Mouse (Mus musculus): ENCODE results near the gene Trcg1.
"Not testable (repeated sequence)": the region's sequence is repeated elsewhere in the genome, so short reads cannot be mapped to it uniquely, and the experiment has no call there.

The Trcg1 gene

GRCm38 (mm10) chr9:57236256-57236655 lies at the start of gene Trcg1:
Trcg1 (plus strand) TSS chr9:57236556.
- no peak for DNase-seq (ENCODE audit: low spot score)

GRCm38 (mm10) chr9:57196708-57197107 lies 39.6 kb upstream of the Trcg1 start:
- no peak for DNase-seq (ENCODE audit: low spot score)

- no peak for DNase-seq (ENCODE audit: low spot score)
These were observed 38.9 kb upstream of the Trcg1 start for GRCm38 (mm10) chr9:57197414-57197813.

- DNase-seq (ENCODE audit: low spot score): no peak
These were observed 33.4 kb upstream of the Trcg1 start for GRCm38 (mm10) chr9:57202981-57203380.

- not testable (repeated sequence) for DNase-seq (ENCODE audit: low spot score)
These were observed 32.8 kb upstream of the Trcg1 start for GRCm38 (mm10) chr9:57203571-57203970.

GRCm38 (mm10) chr9:57206896-57207295 lies 29.5 kb upstream of the Trcg1 start:
- DNase-seq (ENCODE audit: low spot score): no peak

GRCm38 (mm10) chr9:57209316-57209715 lies 27.0 kb upstream of the Trcg1 start:
- no peak for DNase-seq (ENCODE audit: low spot score)

GRCm38 (mm10) chr9:57212448-57213222 lies 23.7 kb upstream of the Trcg1 start:
- DNase-seq (ENCODE audit: low spot score): no peak

GRCm38 (mm10) chr9:57214500-57214899 lies 21.9 kb upstream of the Trcg1 start:
- no peak for DNase-seq (ENCODE audit: low spot score)

GRCm38 (mm10) chr9:57217220-57217619 lies 19.1 kb upstream of the Trcg1 start:
- DNase-seq (ENCODE audit: low spot score): no peak

- no peak for DNase-seq (ENCODE audit: low spot score)
These were observed 17.6 kb upstream of the Trcg1 start for GRCm38 (mm10) chr9:57218776-57219175.

GRCm38 (mm10) chr9:57219511-57219910 lies 16.8 kb upstream of the Trcg1 start:
- DNase-seq (ENCODE audit: low spot score): no peak

- no peak for DNase-seq (ENCODE audit: low spot score)
These were observed 16.0 kb upstream of the Trcg1 start for GRCm38 (mm10) chr9:57220356-57220755.

GRCm38 (mm10) chr9:57223341-57223740 lies 13.0 kb upstream of the Trcg1 start:
- no peak for DNase-seq (ENCODE audit: low spot score)

- DNase-seq (ENCODE audit: low spot score): no peak
These were observed 10.4 kb upstream of the Trcg1 start for GRCm38 (mm10) chr9:57225780-57226627.

GRCm38 (mm10) chr9:57226628-57227122 lies 9.7 kb upstream of the Trcg1 start:
- DNase-seq (ENCODE audit: low spot score): not testable (repeated sequence)

GRCm38 (mm10) chr9:57227203-57227602 lies 9.2 kb upstream of the Trcg1 start:
- no peak for DNase-seq (ENCODE audit: low spot score)

GRCm38 (mm10) chr9:57228186-57228585 lies 8.2 kb upstream of the Trcg1 start:
- no peak for DNase-seq (ENCODE audit: low spot score)

GRCm38 (mm10) chr9:57229726-57230125 lies 6.6 kb upstream of the Trcg1 start:
- no peak for DNase-seq (ENCODE audit: low spot score)

GRCm38 (mm10) chr9:57230146-57230783 lies 6.1 kb upstream of the Trcg1 start:
- no peak for DNase-seq (ENCODE audit: low spot score)

GRCm38 (mm10) chr9:57231536-57232255 lies 4.7 kb upstream of the Trcg1 start:
- no peak for DNase-seq (ENCODE audit: low spot score)

Measured in testis, postnatal 14 days (tissue).